Mouse (Mus musculus) hematopoietic stem cell, adult 5-6 weeks (primary cell): ENCODE measurements around the gene Fam69b. TPM values are rescaled to one million over a fixed set of nuclear protein-coding genes. Genes with fewer than 3 reads are reported as not detected.

Experiments
- ATAC-seq, 2 experiments: fragments of 125-278 bp in 1 of 2; replicated peaks in 1 of 2; 2 replicates each; pipeline ENCODE4 v1.8.0; 2016 to 2017; ENCODE audit warnings: inconsistent platforms in 2 of 2, mild to moderate bottlenecking in 2 of 2, moderate number of reproducible peaks in 2 of 2, low read depth in 1 of 2, moderate TSS enrichment in 1 of 2; ENCODE audit not compliant: low FRiP score in 2 of 2, poor library complexity in 2 of 2, severe bottlenecking in 2 of 2, insufficient read depth in 1 of 2, low TSS enrichment in 1 of 2
- total RNA-seq: library from RNA; stranded (forward); fragments of 172-1452, 232-1000 nt; gene quantifications from 2 replicates; pipeline ENCODE4 v1.2.3, GENCODE M21; 2017

The Fam69b gene
- total RNA-seq, 1 experiment from 2014 or later, result 28.3 TPM

GRCm38 (mm10) chr2:26594934-26595724 is 33.1 kb upstream of the Fam69b start:
- ATAC-seq, result no peak

- ATAC-seq, result no peak
Measured at GRCm38 (mm10) chr2:26595725-26596435, 32.4 kb upstream of the Fam69b start.

- ATAC-seq, result no peak
Measured at GRCm38 (mm10) chr2:26596898-26597297, 31.4 kb upstream of the Fam69b start.

DNA sequence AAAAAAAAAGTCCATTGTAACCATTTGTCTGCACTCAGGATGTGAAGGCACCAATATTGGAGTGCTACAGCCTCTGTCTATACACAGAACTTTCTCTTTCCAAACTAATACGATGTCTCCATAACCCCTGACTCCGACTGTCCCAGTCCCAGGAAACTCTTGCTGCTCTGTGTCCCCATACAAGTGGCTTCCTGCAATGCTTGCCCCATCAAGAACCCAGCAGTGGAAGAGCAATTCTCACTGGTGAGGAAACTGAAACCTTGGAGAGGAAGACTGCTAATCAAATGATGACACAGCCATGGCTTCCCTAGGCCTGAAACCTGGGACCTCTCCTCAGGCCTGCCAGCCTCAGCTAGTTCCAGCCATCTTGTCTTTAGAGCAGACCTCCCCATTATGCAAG is 30.4 kb upstream of the Fam69b start:
- ATAC-seq, result peak in 1 of 2 experiments; percentile 21; a peak in 1 of 4 replicates

DNA sequence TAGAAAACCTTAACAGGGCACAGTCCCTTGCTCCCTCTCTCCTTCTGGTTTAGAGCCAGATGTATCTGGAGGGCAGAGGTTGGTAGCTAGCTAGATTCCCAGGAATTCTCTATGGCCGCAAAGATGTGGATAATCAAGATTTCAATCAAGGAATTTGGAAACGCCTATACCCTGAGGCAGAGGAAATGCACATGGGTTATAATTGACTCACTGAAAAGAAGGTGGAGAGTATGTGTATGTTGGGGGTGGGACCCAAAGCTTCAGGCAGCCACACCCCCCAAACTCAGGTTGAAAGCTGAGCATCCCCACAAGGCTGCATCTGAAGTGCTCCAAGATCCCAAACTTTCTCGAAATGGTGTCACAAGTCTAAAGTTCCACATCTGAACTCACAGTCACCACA is 29.8 kb upstream of the Fam69b start:
- ATAC-seq, result no peak

DNA sequence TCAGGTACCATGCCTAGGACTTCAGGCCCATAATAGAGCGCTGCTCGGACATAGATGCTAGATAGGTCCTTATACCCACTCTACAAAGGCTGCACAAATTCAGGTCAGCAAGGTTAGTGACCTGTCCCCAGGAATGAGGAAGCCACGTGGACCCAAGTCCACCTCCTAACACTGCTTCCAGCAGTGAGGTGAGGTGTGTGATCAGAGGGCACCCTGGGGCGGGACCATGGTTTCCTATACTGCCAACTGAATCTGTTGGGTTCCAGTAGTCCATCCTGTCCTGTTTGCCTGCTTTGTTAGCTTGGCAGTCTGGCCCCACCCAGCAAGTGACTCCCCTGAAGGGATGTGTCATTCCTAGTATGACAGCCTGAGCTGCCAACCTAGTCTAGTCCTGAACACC is 28.3 kb upstream of the Fam69b start:
- no peak for ATAC-seq

DNA sequence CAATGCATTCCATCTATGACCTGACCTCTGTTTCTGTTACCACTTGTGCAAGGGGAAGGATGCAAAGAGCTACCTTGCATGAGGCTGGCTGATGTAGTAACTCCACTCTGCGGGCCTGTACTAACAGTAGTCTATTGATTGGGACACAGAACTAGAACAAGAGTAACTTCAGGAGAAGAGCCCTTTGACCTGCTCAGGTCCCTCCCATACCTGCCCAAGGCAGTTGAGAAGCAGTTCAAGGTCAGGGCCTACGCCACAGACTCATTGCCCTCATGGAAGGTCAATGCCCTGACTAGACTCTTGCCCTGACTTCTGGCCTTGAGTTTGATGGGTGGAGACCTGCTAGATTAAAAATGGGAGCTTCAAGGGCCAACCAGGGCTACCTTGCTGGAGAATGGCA is 27.6 kb upstream of the Fam69b start:
- ATAC-seq, result no peak

GRCm38 (mm10) chr2:26601595-26601994 is 26.7 kb upstream of the Fam69b start:
- ATAC-seq, result no peak

DNA sequence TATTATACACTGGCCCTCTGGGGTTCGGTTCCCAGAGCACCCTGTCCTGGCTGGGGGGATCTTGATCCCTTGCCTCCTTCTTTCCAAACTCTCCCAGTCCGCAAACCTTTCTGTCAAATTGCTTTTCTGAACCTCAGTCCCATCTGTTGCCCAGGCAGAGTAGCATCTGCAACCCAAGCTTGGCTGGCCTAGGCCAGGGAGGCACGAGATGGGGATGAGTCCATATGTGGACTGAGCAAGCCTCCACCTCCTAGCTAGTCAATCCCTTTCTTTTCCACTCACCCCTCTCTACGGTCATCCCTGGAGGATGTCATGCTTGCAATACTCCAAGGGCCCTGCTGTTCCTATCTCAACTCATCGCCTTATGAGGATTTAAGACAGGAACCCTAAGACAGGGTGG is 25.6 kb upstream of the Fam69b start:
- no peak for ATAC-seq

GRCm38 (mm10) chr2:26603159-26603558 is 25.1 kb upstream of the Fam69b start:
- ATAC-seq, result no peak

DNA sequence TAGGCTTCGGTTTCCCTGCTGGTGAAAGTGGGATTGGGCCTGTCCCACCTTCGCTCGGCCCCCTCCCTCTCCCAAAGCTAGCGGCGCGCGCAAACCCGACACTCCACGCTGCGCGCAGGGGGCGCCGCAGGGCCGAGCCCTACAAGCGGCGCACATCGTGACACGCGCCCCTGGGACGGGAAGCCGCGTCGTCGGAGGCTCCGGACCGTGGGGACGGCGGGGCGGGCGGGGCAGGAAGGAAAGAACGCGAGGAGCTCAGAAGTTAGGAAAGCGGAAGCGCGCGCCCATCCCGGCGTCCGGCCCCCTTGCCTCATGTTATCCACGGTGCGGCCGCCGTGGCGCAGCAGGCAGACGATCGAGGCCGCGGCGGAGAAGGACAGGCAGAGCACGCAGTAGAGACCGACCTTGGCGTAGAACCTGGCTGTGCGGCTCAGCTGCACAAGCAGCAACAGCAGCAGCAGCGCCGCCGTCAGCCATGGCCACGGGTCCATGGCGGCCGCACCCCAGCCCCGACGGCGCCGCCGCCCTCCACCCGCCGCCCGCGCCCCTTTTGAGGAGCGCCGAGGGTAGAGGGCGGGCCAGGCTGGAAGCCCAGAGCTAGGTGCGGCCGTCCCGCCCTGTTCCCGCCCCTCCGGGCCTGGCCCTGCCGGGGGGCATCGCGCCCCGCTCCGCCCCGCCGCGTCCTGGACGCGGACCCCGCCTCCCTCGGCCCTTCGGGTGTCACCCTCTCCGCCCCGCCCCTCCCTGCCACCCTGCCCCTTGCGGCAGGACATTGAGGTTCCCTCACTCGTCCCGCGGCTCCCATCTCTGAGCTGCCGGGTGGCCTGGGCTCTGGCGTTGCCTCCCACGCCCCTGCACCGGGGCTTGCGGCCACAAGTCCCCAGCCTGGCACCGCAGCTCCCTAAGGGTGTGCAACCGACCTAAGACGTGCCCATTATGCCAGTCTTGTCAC is 24.3 kb upstream of the Fam69b start, which contains the start of gene Agpat2:
Gene Agpat2, minus strand, starts transcription at position 698 of the 952 bp plus-strand sequence.
- peak; percentile 59 to 66 for ATAC-seq

GRCm38 (mm10) chr2:26605331-26605730 is 22.9 kb upstream of the Fam69b start:
- ATAC-seq, result no peak

DNA sequence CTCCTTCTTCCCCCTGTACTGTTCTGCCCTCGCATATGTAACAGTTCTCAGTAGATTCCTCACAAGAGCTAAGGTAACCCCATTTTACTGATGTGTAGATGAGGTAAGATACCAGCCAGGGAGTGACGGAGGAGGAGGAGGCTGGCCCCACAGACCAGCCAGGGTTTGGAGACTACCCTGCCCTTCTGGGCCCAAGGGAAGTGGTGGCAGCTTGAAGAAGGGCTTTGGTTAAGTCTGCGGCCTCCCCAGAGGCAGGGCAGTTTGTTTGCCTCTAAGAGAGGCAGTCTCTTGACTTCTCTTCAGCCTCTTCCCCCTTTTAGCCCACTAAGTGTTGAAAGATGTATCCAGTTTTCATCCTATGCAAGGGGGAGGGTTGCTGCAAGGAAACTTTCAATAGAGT is 21.7 kb upstream of the Fam69b start:
- 0 out of 4 replicates have a peak, but pooled peaks have one; percentile 18 to 23 for ATAC-seq

DNA sequence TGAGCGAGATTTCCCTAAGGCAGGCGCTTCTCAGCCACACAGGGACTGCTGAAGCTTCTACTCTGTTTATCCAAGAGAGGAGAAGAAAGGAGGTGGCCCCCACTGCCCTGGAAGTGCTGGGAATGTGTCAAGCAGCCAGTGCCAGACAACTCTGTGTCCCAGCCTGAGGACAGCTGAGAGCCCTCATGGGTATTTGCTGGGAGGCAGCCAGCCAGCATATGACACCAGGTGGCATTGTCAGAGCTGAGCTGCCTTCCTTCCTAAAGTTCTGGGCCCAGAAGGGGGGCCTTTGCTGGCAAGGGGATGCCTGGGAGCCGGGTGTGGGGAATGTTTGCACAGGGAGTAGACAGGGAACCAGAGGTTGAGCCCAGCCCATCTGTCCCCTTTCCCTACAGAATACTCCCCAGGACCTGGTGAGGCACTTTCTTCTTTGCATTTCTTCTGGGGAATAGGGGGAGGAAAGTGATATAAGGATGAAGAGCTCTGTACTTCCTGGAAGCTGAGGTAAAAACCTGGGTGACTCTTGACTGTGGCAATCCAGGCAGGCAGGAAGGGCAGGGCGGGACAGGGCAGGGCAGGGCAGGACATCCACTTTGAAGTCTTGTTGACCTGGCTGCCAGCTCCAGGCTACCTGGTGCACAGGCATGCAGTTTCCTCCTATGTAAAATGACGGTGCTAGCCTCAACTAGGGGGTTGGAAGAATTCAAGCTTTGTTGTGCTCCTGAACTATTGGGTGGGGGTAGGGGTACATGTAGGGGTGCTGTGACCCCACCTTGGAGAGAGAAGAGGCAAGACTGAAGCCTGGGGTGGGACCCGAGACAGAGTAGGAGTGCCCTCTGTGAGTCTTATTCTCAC is 21.0 kb upstream of the Fam69b start:
- no peak for ATAC-seq

DNA sequence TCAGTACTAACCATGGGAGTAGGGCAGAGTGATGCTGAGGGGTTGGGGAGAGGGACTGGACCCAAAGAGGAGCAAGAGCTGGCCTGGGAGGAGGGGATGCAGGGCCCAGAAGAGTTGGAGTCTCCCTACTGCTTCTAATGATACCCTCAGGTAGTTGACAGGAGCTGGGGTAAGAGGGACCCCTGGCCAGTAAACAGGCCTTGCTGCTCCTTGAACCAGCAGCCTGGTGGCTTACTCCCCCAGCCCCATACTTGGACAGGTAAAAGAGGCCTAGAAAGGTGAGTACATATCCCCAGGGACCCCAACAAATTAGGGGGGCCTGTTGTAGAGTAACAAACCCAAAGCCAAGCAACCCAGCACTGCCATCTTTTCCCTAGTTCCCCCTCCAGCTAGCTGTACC is 19.5 kb upstream of the Fam69b start:
- ATAC-seq, result no peak

DNA sequence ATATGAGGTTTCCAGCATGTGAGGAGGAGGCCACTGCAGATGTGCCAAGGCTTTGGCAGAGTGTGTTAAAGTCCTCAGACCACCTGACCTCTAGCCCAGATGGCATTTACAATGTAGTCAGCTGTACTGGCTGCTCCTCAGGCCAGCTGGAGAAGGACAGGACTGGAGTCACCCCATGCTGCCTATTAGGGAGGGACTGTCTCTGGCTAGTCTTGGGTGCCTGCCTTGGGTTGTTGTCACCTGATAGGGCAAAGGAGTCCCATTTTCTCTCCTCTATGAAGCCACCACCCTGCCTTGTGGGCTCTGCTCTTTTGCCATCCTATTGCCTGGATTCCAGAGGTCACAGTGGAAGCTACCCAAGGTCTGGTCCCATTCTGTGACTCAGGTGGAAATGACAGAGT is 19.0 kb upstream of the Fam69b start:
- ATAC-seq, result no peak

GRCm38 (mm10) chr2:26610526-26610925 is 17.7 kb upstream of the Fam69b start:
- ATAC-seq, result no peak
